Mouse (Mus musculus) E14TG2a.4 (cell line): ENCODE measurements around the gene Efcc1.
A peak's percentile ranks its signal among the peaks of the same experiment; 100 is the strongest.
"Not testable (repeated sequence)": the region's sequence is repeated elsewhere in the genome, so short reads cannot be mapped to it uniquely, and the experiment has no call there.

Experiments
- H3K27me3 ChIP-seq: 2 replicates; pipeline ENCODE4 v1.6.1; 2014; ENCODE audit warnings: low read length, control low read depth; ENCODE audit not compliant: insufficient read depth
- H3K36me3 ChIP-seq: 2 replicates; pipeline ENCODE4 v1.6.1; 2014; ENCODE audit warnings: low read length, control low read depth; ENCODE audit not compliant: insufficient read depth
- H3K4me1 ChIP-seq: replicated peaks from 2 replicates; pipeline ENCODE4 v1.6.1; 2014; ENCODE audit warnings: low read depth, low read length, control low read depth
- H3K4me3 ChIP-seq: replicated peaks from 2 replicates; pipeline ENCODE4 v1.5.1; 2014; ENCODE audit warnings: mild to moderate bottlenecking, low read length
- H3K9me3 ChIP-seq: 2 replicates; pipeline ENCODE4 v1.6.1; 2014; ENCODE audit warnings: low read length, control low read depth
- CTCF ChIP-seq: conservative IDR thresholded peaks from 2 replicates; pipeline ENCODE4 v1.5.1; 2014; ENCODE audit warnings: low read length
- NANOG ChIP-seq: IDR thresholded peaks from 2 replicates; pipeline ENCODE4 v1.6.1; 2014; ENCODE audit warnings: borderline replicate concordance, low read length, mixed read lengths
- POU5F1 ChIP-seq: IDR thresholded peaks from 2 replicates; pipeline ENCODE4 v1.6.1; 2014; ENCODE audit warnings: low read length, borderline replicate concordance

Efcc1 gene

GRCm38 (mm10) chr6:87759850-87760249, 29.2 kb downstream of the Efcc1 start:
- no peaks in the 10 kb centered on the region for H3K9me3 ChIP-seq
- no peak overlapping the region for H3K4me3 ChIP-seq
- H3K4me1 ChIP-seq = no peaks in the 10 kb centered on the region
- no peaks in the 10 kb centered on the region for H3K27me3 ChIP-seq
- H3K36me3 ChIP-seq = no peaks in the 10 kb centered on the region
- TF ChIP-seq POU5F1 (no peak), NANOG (no peak), CTCF (no peak)

GRCm38 (mm10) chr6:87762161-87762560, 31.5 kb downstream of the Efcc1 start:
- no peak for TF ChIP-seq POU5F1
- no peak for TF ChIP-seq CTCF
- no peak for TF ChIP-seq NANOG
- no peaks in the 10 kb centered on the region for H3K36me3 ChIP-seq
- no peak overlapping the region for H3K4me3 ChIP-seq
- no peaks in the 10 kb centered on the region for H3K27me3 ChIP-seq
- no peaks in the 10 kb centered on the region for H3K9me3 ChIP-seq
- H3K4me1 ChIP-seq = no peaks in the 10 kb centered on the region

GRCm38 (mm10) chr6:87763376-87764280, 33.0 kb downstream of the Efcc1 start:
- no peak overlapping the region for H3K4me3 ChIP-seq
- no peaks in the 10 kb centered on the region for H3K36me3 ChIP-seq
- no peak for TF ChIP-seq NANOG
- no peak for TF ChIP-seq POU5F1
- peak; percentile 82 for TF ChIP-seq CTCF
- H3K27me3 ChIP-seq = no peaks in the 10 kb centered on the region
- no peaks in the 10 kb centered on the region for H3K4me1 ChIP-seq
- H3K9me3 ChIP-seq = no peaks in the 10 kb centered on the region

- not testable (repeated sequence) for H3K36me3 ChIP-seq, H3K9me3 ChIP-seq, H3K4me3 ChIP-seq, H3K27me3 ChIP-seq, H3K4me1 ChIP-seq
These were observed 33.6 kb downstream of the Efcc1 start for GRCm38 (mm10) chr6:87764296-87764695.

GRCm38 (mm10) chr6:87770626-87771025, 40.0 kb downstream of the Efcc1 start:
- Histone ChIP-seq H3K4me3 (no peak overlapping the region), H3K36me3 (no peaks in the 10 kb centered on the region), H3K4me1 (no peaks in the 10 kb centered on the region), H3K27me3 (peaks cover 3% of the 10 kb centered on the region), H3K9me3 (peaks cover 4% of the 10 kb centered on the region; the same call in 1 of the 2 replicates)
- TF ChIP-seq NANOG (no peak), POU5F1 (no peak), CTCF (no peak)

- TF ChIP-seq CTCF = no peak
- TF ChIP-seq POU5F1 = no peak
- no peak for TF ChIP-seq NANOG
- Histone ChIP-seq H3K4me1 (no peaks in the 10 kb centered on the region), H3K36me3 (no peaks in the 10 kb centered on the region), H3K9me3 (peaks cover 4% of the 10 kb centered on the region; the same call in 1 of the 2 replicates), H3K27me3 (peaks cover 12% of the 10 kb centered on the region), H3K4me3 (no peak overlapping the region)
These were observed 43.8 kb downstream of the Efcc1 start for GRCm38 (mm10) chr6:87774466-87774865.

GRCm38 (mm10) chr6:87774909-87775308, 44.2 kb downstream of the Efcc1 start:
- no peak for TF ChIP-seq NANOG
- TF ChIP-seq POU5F1 = no peak
- no peak for TF ChIP-seq CTCF
- Histone ChIP-seq H3K4me3 (no peak overlapping the region), H3K9me3 (peaks cover 4% of the 10 kb centered on the region; the same call in 1 of the 2 replicates), H3K27me3 (peaks cover 12% of the 10 kb centered on the region), H3K36me3 (no peaks in the 10 kb centered on the region), H3K4me1 (no peaks in the 10 kb centered on the region)

- peaks cover 12% of the 10 kb centered on the region for H3K27me3 ChIP-seq
- H3K9me3 ChIP-seq = peaks cover 4% of the 10 kb centered on the region; the same call in 1 of the 2 replicates
- TF ChIP-seq CTCF (no peak), NANOG (no peak), POU5F1 (no peak)
- H3K4me1 ChIP-seq = no peaks in the 10 kb centered on the region
- no peak overlapping the region for H3K4me3 ChIP-seq
- no peaks in the 10 kb centered on the region for H3K36me3 ChIP-seq
These were observed 45.0 kb downstream of the Efcc1 start for GRCm38 (mm10) chr6:87775588-87776245.
